Mouse (Mus musculus) cerebellum, adult 11 months (tissue): Measurements from ENCODE around the gene Ror2.

Experiments
- DNase-seq: peaks from one replicate; pipeline ENCODE4 v3.0.0; 2022

Gene Ror2

DNA sequence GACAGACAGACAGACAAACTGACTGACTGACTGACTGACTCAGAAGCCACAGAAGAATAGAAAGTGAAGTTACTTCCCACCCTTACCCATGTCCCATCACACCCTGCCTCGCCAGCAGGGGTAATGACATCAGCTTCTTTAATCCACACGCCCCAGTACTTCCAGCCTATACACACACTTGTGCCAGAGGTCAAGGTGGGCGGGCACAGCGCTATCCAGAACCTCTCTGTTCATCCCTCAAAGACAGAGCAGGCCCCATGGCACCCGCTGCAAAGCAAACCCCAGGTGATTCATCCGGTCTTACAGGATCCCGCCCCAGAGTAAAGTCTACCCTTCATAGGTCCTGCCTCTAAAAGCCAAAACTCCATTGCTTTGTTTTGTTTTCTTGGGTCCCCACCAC is 53.5 kb downstream of the Ror2 start:
- no peak for DNase-seq

GRCm38 (mm10) chr13:53230446-53231161 is 55.3 kb downstream of the Ror2 start:
- DNase-seq = no peak

GRCm38 (mm10) chr13:53227019-53227418 is 58.9 kb downstream of the Ror2 start:
- no peak for DNase-seq

DNA sequence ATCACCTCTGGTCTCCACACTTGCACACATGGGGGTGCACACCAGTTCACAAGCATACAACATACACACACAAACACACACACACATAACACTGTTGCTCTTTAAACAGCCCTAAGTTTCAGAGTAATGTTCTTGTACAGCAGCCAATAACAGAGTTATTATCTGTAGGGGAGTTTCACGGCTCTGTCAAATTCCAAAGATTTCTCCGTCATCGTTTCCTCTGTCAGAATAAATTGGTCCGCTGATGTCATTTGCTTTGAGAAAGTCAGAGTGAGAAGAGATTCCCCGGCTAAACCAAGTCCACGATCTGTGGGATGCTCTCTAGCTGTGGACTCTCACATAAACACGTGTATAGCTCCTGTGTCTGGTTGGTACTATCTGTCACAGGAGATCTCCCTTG is 59.5 kb downstream of the Ror2 start:
- no peak for DNase-seq

- DNase-seq = no peak
Observed at GRCm38 (mm10) chr13:53225925-53226324, 60.0 kb downstream of the Ror2 start.

DNA sequence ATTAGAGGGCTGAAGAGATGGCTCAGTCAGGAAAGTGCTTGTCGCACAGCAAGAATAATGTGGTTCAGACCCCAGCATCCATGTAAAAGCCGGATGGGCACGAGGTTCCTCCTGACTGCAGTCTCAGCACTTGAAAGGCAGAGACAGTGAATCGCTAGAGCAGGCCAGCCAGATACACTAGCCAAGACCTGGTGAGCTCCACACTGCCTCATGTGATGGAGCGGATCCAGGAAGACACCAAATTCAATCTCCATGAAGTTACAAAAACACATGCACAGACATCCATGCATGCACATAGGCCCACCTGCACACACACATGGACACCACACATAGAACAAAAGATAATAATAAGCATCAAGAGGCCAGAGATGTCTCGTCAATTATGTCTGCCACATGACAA is 64.7 kb downstream of the Ror2 start:
- no peak for DNase-seq

- DNase-seq = no peak
Observed at GRCm38 (mm10) chr13:53219889-53220288, 66.0 kb downstream of the Ror2 start.

- no peak for DNase-seq
Observed at GRCm38 (mm10) chr13:53219391-53219790, 66.5 kb downstream of the Ror2 start.

DNA sequence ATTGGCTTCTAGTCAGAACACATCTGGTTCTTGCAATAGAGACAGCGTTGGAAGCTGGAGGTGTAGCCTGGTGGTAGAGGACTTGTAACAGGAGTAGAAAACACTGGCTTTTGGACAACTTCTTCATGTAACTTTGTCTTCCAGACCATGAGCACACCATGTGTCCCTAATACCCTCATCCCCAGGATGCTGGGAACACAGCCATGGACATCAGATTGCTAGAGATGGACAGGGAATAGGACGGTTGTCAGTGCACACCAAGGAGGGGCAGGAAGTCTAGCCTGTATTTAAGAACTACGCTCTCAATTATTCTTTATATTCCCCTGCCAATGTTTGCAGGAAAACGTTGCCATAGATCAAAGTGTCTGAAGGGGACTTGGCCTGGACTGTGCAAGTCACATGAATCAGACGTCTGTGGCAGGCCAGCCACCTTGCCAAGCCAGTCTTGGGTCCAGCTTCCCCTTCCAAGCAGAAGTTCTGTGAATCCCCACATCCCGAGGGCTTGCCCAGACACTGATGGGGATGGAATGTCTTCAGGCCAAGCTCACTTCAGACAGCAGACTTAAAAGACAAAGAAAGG is 68.4 kb downstream of the Ror2 start:
- DNase-seq = no peak

DNA sequence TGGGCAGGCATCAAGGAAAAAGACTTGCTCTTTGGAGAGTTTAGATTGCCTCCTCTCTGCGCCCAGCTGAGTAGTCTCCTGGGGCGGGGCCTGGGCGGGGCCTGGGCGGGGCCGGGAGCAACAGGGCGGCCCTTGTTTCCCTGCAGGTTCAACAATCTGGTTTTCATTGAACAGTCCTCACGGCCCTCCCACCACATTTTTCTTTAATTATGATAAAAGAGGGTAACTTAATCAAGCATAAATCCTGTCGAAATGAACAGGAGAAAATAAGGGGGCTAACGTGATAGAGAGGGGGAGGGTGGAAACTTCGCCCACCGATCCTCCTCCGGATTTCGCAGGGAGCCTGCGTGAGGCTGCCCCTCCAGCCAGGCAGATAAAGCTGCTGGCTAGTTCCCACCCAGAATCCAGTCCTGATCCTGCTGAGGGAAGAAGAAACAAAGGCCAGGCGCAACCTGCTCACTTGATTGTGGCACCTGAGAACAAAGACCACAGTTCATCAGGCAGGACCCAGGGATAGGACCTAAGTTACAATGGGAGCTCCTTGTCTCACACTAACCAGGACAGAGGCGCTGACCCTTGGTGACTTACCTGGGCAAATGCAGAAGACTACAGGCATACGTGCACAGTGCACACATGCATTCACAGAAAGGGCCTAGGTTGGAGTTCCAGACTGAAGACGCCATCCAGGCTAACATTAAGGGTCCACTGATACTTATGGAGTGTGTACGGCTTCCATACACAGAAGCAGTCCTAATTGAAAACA is 73.8 kb downstream of the Ror2 start:
- DNase-seq = no peak

GRCm38 (mm10) chr13:53208556-53208955 is 77.4 kb downstream of the Ror2 start:
- no peak for DNase-seq

- no peak for DNase-seq
Observed at GRCm38 (mm10) chr13:53205128-53205911, 80.6 kb downstream of the Ror2 start.

- no peak for DNase-seq
Observed at GRCm38 (mm10) chr13:53202439-53202830, 83.5 kb downstream of the Ror2 start.

DNA sequence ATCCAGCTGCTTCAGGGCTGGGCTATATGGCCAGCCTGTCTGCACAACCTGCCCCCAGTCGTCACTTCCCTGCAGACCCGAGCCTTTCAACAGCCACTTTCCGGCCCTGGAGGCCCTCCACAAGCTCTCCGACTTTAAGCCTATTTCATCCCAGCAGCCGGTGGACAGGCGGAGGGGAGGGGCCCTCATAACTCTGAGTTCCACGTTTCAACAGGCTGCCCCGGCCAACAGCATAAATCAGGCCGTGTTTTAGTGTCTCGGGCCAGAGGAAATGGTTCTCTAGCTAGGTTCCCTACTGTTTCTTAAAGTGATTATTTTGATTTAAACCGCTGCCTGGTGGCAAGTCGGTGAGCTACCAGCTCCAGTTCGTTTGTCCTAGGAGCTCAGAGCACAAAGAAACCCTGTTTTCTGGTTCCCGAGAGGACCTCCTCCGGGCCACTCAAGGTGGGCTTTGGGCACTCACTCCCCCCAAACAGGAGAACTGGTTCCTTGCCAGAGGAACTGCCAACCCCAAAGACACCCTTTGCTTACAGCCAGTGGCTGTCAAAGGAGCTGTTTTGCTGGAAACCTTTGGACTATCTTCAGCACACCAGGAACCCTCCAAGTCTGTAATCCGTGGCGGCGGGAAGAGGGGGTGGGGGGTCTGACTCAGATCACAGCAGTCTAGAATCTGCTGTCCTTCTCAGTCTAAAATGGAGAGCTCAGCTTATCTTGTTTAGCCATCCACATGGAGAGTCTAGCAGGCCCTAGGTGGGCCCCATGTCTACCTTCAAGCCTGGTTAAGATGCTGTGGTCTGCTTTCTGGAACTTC is 84.1 kb downstream of the Ror2 start:
- DNase-seq = no peak

DNA sequence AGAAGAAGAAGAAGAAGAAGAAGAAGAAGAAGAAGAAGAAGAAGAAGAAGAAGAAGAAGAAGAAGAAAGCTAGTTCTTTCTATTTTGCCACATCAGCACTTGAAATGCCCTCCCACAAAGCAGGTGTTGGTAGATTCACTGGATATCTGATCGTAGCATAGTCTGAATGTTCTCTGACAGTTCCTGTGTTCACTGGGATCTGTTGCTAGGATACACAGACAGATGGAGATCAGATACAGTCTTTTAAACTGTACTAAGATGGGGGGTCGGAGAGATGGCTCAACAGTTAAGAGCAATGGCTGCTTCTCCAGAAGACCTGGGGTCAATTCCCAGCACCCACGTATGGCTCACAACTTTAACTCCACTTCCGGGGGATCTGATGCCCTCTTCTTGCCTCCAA is 85.8 kb downstream of the Ror2 start:
- no peak for DNase-seq

DNA sequence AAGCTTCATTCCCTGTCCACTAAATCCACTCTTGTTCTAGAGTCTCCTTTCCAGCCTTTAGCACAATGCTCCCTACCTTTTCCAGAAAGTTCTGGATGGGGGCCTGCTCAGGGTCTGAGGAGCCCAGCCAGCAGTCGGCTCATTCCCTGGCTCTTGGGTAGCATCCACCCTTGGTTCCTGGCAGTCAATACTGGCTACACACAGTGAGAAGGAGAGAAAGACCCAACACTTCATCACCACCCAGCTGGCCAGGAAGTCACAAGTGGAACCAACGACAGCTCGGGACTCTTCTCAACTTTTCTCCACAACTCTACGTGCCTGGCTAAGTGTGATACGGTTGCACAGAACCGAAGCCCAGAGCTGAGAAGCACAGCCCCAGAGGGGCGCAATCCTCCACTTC is 86.7 kb downstream of the Ror2 start:
- DNase-seq = no peak

GRCm38 (mm10) chr13:53196690-53197089 is 89.2 kb downstream of the Ror2 start:
- DNase-seq = no peak

DNA sequence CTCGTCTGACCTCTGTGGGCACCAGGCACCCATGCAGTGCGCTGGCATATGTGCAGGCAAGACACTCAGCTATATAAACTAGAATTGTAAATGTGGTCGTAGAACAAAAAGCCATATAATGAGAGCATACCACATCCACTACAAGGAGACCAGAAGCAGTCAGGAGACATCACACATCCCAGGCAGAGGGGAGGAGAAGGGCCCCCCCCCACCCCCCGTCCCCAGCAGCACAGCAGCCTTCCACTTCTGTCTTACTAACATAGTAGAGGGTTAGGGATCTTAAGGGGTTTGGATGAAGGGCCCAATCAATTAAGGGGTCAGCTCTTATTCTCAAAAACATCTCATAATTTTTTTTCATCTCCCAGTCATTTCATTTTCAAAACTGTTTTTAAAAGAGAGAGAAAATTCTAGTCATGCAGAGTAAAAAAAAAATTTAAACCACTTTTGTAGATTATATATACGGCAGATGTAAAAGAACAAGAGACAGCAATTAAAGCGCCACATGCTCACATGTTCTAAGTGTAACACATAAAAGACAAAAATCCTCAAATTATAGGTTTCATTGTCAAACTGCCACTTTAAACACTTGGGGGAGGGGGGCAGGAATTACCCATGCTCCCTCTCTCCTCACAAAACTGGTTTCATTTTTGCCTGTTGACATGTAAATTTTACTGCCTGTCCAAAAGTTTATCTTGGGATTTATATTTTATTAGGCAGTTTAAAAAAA is 89.8 kb downstream of the Ror2 start:
- DNase-seq = no peak

DNA sequence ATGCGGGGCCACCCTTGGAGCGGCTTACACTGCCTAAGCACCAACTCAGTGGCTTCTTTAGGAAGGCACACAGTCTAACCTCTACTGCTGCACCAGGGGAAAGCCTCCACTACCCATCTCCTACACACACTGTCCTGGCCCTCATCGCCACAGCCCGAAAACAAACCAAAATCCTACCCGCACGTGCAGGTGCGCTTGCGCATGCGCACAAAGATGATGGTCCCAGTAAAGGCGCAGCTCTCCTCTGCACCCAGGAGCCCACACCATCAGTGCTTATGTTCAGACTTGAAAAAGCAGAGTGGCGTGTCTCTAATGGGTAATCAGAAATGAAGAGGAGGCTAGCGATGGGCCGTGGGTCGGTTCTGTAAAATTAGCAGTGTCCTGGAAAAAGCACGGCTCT is 91.6 kb downstream of the Ror2 start:
- DNase-seq = no peak

- no peak for DNase-seq
Observed at GRCm38 (mm10) chr13:53193713-53194112, 92.2 kb downstream of the Ror2 start.

DNA sequence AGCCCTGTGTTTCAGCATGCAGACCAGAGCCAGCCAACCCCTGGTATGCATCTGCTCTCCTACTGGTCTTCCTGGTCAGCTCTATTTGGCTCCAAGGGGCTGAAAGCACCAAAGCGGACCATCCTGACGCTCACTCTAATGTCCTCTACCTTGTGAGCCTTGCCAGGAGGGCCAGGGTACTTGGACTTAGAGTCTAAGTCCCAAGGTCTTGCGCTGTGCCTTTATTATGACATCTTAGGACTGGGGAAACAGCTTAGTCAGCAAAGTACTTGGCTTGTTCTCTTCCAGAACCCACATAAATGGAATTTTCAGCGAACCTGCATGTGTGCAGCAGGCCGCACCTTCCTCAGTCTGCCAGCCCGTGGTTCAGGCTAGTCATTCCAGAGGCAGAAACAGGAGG is 93.6 kb downstream of the Ror2 start:
- DNase-seq = no peak

DNA sequence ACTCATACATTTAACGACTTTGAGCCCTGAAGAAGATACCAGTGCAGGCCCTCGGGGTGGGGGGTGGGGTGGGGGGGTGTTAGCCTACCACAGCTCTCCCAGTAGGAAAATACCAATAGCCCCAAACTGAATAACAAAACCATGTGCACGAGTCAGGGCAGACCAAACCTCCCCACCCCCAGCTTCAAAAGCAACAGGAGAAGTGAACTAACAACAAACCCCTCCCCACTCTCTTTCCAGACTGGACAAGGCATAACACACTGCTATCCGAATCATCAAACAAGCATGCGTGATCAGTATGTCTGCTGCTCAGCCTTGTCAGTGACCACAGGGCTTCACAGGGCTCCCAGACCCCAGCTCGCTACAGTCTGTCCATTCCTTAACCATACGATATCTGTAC is 94.3 kb downstream of the Ror2 start:
- no peak for DNase-seq
